Mouse (Mus musculus) ovary, adult 2 months (tissue): Measurements from ENCODE around the gene Rasgrp4. TPM values are rescaled to one million over a fixed set of nuclear protein-coding genes. Genes with fewer than 3 reads are reported as not detected.

Experiments
- polyA plus RNA-seq: library from polyadenylated mRNA; depleted of rRNA; stranded (reverse); fragments of >200 nt; gene quantifications from 2 replicates; pipeline ENCODE4 v1.2.3, GENCODE M21; 2012; rRNA removed

The Rasgrp4 gene
- polyA plus RNA-seq = 18.4 and 21.5 TPM in 2 replicates

GRCm38 (mm10) chr7:29134693-29135386, at the start of gene Rasgrp4:
Gene Rasgrp4, plus strand, starts transcription at chr7:29134851.

GRCm38 (mm10) chr7:29124970-29125369, 9.7 kb upstream of the Rasgrp4 start, which contains the start of gene Ryr1:
Gene Ryr1, minus strand, starts transcription at chr7:29125179.

GRCm38 (mm10) chr7:29155838-29156782, 21.5 kb downstream of the Rasgrp4 start, which contains the start of gene Fam98c:
Gene Fam98c, minus strand, starts transcription at chr7:29156234.

GRCm38 (mm10) chr7:29170066-29170754, 35.6 kb downstream of the Rasgrp4 start, which contains the start of the genes Ggn and Spred3:
Gene Ggn, plus strand, starts transcription at chr7:29170210.
Gene Spred3, minus strand, starts transcription at chr7:29170411.

GRCm38 (mm10) chr7:29180077-29180853, 45.6 kb downstream of the Rasgrp4 start, which contains the start of gene Psmd8:
Gene Psmd8, minus strand, starts transcription at chr7:29180701.

Other genes starting within 250 kb of the Rasgrp4 start
- 365 and 372 TPM in 2 replicates for gene Actn4, start 172.5 kb upstream of the Rasgrp4 start, polyA plus RNA-seq
- gene Eif3k, start 153.0 kb upstream of the Rasgrp4 start, polyA plus RNA-seq = 251 and 352 TPM in 2 replicates
- 5.6 and 5.7 TPM in 2 replicates for gene Map4k1, start 152.8 kb upstream of the Rasgrp4 start, polyA plus RNA-seq
- gene Ryr1, start 9.7 kb upstream of the Rasgrp4 start, polyA plus RNA-seq = 1.9 and 2.0 TPM in 2 replicates
- gene Fam98c, start 21.4 kb downstream of the Rasgrp4 start, polyA plus RNA-seq = 43.0 and 44.4 TPM in 2 replicates
- gene Ggn, start 35.4 kb downstream of the Rasgrp4 start, polyA plus RNA-seq = 2.7 and 3.8 TPM in 2 replicates
- gene Spred3, start 35.6 kb downstream of the Rasgrp4 start, polyA plus RNA-seq = 12.1 and 12.7 TPM in 2 replicates
- gene Psmd8, start 45.9 kb downstream of the Rasgrp4 start, polyA plus RNA-seq = 139 and 159 TPM in 2 replicates
- 2.4 and 3.1 TPM in 2 replicates for gene Catsperg1, start 79.2 kb downstream of the Rasgrp4 start, polyA plus RNA-seq
- 17.3 and 20.1 TPM in 2 replicates for gene Kcnk6, start 97.7 kb downstream of the Rasgrp4 start, polyA plus RNA-seq
- gene Yif1b, start 103.5 kb downstream of the Rasgrp4 start, polyA plus RNA-seq = 227 and 239 TPM in 2 replicates
- 6.2 and 6.4 TPM in 2 replicates for gene 2200002D01Rik, start 113.6 kb downstream of the Rasgrp4 start, polyA plus RNA-seq
- gene Spint2, start 147.1 kb downstream of the Rasgrp4 start, polyA plus RNA-seq = 302 and 356 TPM in 2 replicates
- 163 and 175 TPM in 2 replicates for gene Ppp1r14a, start 154.5 kb downstream of the Rasgrp4 start, polyA plus RNA-seq
- gene Dpf1, start 169.1 kb downstream of the Rasgrp4 start, polyA plus RNA-seq = 7.4 and 12.3 TPM in 2 replicates